Mouse (Mus musculus) cerebellum, postnatal 25 days (tissue): Measurements from ENCODE around the gene Cd40.
A peak's percentile ranks its signal among the peaks of the same experiment; 100 is the strongest.

Experiments used
- DNase-seq, 2 experiments: peaks; one replicate each; pipeline ENCODE4 v3.0.0; 2021; ENCODE audit warnings: mixed read lengths in 2 of 2

The Cd40 gene

DNA sequence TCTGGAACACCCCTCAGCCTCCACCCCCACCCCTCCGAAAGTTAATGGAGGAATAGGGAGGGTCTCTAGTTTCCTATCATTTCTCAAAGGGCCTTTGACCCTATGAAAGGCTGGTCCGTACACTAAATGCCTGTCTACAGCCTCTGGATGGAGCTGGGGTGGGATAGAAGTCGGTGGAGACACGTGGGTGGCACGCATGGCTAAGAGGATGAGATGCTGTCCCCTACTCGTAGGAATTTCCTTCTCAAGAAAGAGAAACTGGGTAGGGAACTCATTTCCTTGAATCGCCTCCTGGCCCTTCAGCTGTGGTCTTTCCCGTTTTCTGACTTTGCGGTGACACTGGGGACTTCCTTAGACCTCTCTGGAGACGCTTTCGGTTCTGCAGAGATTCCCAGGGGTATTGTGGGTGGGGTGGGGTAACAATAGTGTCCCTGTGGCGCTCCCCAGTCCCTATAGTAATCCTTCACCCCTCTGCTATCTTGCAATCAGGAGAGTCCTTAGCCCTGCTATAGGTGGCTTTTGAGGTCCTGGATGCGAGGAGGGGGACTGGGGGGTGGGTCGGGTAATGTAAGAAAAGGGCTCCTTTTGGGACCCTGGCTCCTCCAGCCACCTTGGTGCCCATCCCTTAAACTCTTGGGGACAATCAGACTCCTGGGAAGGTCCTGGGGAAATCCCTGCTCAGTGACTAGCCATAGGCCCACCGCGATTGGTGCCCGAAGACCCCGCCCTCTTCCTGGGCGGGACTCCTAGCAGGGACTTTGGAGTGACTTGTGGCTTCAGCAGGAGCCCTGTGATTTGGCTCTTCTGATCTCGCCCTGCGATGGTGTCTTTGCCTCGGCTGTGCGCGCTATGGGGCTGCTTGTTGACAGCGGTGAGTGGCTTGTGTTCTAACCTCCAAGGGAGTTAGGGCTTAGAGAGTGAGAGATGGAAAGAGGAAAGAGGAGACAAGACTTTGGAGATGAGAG lies at the start of gene Cd40:
Gene Cd40 (plus strand): TSS at position 740 of the 965 bp plus-strand sequence.
- peak in 1 of 2 experiments; percentile 56 for DNase-seq

DNA sequence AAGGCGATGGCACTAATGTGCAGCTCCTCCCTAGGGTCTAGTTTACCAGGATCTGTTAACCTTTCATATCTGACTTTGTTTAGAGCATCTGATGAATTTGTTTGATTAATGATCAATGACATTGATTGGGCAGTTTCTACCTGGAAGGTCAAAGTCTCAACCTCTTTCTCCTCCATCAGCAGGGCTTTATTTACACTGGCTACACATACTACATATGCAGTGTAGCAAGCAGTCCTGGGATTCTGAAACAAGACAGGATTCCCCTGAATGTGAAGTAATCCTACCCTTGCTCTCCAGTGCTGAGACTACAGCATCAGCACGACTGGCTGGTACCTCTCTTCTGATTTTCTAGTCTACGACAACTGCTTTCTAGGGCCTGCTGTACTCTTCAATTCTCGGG lies 48.6 kb upstream of the Cd40 start:
- DNase-seq: no peak

DNA sequence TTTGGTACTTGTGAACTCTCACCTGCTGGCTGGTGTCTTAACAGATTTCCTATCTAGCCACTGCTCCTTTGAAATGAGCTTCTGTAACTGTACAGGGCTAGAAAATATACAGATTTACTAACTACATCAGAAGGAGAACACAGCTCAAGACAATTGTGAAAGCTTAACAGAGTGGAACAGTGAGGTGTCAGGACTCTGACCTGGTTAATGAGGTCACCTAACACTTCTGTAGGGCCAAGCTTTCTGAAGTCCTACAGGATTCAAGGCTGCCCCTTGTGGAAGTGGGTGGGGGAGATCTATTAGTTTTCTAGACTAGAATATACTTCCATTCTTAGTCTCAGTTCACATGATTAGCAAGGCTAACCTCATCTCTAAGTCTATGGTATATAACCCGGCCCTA lies 47.4 kb upstream of the Cd40 start:
- no peak for DNase-seq

DNA sequence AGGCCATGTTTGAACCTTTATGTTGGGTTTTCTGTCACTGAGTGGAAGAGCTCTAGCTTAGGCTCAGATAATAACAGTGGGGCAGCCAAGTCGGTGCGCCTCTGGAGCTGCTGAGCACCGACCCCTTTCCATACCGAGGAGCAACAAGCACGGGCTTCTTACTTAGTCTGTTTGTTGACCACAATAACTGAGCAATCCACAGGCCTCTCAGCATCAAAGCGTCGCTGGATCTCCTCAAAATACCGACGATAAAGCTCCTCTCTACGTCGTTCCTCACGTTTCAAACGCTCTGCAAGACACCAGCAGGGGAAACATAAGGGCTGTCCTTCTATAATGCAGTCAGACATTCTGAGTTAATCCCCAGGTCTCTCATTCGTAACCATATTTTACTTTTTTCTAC lies 46.3 kb upstream of the Cd40 start:
- DNase-seq: no peak

DNA sequence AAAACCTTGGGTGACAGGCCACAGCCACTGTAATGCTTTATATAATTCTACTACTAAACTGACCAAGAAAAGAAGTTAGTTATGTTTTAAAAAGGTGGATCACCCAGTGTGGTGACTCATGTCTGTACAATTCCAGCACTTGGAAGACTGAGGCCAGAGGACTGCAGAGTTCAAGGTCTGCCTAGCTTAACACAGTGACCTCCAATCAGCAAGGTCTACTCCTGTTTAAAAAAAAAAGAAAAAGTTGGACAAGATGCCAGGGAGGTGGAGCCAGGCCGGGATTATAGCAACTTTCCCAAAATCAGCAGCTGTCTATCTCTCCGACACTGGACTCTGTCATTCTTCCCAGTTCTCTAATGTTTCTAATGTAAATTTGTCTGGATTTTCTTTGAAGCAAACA lies 45.8 kb upstream of the Cd40 start:
- no peak for DNase-seq

DNA sequence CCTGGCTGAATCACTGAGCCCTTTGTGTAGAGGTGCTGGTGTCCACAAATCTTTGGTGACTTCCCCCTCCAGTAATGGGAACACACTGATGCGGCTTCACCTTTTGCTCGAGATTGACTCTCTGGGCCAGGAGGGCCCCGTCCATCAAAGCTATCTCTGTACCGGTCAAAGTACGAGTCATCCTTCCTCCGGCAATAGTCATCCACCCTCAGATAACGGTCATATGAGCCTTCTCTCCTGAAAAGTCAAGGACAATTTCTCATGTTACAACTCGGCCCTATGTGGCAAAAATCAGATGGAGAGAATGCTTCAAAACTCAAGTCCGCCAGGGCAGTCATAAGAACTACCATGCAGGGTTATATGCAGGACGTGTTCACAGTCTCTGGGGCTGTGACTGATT lies 45.1 kb upstream of the Cd40 start:
- no peak for DNase-seq

DNA sequence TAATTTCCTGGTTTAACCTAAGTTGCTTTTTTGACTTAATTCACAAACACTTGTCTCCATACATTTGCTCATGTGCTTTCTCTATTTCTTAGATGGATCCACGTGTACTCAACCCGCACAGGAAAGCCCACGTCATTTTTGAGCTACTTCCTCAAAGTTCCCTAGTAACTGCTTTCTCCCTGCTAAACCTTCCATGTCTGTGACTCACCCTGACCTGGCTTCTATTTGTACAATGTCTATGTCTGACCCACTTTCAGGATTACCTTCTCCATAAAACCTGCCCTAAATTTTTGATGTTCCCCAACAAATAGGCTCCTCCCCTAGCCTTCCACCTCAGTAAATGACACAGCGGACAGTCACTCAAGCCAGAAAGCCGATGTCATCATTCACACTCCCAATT lies 40.5 kb upstream of the Cd40 start:
- no peak for DNase-seq

DNA sequence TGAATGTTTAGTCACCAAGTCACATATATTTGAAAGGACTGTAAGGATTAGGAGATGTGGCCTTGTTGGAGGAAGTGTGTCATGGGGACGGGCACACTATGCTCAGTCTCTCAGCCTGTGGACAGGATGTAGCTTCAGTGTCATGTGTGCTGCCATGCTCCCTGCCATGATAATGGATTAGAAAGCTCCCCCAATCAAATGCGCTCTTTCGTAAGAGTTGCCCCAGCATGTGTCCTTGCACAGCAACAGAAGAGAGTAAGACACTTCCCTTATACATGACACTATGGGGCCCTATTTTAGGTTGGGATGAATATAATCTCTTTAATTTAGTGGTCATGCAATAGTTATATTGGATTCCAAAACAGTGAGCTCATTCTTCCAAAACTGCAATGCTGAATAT lies 34.9 kb upstream of the Cd40 start:
- no peak for DNase-seq

DNA sequence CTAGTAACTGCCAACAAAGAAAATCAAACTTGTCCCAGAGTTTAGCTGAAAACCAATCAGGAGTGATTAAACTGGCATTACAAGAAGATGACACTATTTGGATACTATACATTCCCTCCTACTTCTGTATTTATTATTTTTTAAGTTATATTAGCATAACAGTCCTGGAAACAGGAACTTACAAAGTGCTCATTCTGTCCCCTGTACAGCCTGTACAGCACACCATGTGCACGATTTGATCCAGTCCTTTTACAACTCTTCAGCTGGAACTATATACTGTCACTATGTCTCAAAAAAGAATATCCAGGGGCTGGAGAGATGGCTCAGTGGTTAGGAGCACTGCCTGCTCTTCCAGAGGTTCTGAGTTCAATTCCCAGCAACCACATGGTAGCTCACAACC lies 28.3 kb upstream of the Cd40 start:
- DNase-seq: no peak

DNA sequence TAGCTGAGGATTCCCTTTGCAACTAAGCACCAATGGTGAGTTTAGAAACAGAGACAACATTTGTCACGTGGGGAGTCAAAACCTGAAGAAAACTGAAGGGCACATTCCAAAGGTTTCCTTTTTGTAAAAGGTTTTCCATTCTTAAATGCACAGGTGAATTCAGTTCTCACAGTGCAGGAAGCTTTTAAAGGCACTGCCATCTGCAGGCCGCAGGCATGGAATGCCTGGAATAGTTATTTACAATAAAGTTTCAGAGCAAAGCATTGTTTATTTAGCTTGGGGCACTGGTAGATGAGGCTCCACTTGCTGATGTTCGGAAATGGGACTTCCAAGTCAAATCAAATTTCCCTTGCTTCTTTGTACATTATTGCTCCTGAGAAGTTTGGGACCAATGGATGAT lies 22.9 kb upstream of the Cd40 start:
- peak in 1 of 2 experiments; percentile 45 for DNase-seq

DNA sequence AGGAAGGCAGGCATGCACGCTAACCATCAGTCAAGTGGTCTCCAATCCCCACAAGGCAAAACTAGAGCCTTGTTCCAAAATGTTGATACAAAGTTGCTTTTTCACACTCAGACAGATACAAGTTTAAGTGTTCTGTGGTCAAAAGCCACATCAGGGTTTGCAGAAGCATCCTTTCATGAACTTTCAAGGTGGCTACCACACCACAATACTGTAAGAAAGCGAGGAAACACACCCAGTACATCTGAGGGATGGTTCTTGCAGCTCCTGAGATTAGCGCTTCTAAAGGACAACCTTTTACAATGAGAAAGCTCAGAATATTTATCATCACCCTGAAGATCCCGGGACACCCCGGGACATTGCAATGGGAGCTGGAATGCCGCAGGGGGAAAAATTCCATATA lies 22.1 kb upstream of the Cd40 start:
- no peak for DNase-seq

DNA sequence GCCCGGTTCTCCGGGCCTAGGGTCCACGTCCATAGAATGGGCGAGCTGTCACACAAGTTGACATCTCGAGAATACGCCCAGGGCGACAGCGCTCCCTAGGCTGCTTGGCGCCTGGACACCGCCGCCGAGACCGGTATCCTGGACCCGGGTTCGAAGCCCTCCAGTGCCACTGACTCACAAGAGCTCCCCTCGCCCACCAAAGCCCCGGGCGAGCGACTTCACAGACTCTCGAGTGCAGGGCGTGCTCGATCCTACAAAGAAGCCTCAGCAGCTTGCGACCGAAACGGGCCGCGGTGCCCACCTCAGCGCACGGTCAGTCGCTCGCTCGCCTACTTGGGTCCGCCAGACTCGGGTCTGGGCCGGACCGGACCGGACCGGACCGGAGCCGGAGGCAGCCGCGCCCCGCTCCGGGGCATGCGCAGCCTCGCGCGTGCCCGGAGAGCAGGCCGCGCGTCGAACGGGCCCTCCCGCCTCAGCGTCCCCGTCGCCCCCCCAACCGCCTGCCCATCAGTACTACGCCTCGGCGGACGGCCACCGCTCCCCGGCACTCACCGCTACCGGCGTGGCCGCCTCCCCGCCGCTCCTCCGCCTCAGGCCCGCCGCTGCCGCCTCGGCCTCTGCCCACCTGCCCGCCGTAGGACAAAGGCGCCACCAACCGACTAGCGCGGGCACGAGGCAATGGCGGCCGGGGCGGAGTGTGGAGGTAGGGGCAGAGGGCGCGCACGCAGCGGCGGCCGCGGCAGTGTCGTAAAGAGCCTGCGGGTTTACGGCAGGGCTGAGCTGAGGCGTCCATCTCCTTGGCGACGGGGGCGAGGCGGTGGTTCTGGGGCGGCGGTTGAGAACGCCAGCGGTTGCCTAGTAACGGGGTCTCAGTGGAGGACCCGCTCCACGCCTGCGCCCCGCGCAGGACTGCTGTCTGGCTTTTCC lies 21.0 kb upstream of the Cd40 start, which contains the start of gene Ncoa5:
Gene Ncoa5 (minus strand): TSS at position 737 of the 927 bp plus-strand sequence.
- peak; percentile 98 to 99 for DNase-seq

DNA sequence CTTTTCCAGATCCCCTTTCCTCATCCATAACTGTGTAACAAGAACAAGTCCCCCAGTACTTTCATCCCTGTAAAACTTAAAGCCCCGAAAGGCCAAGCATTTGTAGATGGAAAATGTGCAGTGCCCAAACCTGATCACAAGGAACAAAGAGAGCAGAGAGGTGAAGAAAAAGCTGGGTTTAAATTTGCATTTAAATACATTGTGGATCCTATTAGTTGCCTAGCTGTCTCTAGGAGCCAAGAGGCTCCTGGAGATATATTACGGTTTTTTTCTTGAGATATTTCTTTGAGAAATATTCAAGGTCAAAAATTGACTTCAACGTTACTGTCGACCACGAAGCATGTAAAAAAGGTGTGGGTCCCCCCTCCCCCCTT lies 20.4 kb upstream of the Cd40 start:
- no peak for DNase-seq

DNA sequence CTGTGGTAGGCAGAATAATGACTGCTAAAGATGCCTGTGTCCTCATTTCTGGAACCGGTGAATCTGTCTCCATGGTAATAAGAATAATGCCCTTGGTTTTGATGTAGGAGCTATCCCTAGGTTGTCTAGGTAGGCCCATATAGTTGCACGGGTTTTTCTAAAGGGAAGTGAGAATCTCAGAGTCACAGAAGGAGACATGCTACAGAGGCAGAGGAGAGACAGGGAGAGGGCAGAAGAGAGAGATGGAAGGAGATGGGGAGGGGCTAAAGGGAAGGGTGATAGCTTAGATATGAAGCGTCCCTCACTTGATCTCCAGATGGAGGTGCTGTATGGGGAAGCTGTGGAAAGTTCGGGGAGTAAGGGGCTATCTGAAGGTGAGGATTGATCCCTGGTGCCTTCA lies 18.0 kb upstream of the Cd40 start:
- DNase-seq: no peak

DNA sequence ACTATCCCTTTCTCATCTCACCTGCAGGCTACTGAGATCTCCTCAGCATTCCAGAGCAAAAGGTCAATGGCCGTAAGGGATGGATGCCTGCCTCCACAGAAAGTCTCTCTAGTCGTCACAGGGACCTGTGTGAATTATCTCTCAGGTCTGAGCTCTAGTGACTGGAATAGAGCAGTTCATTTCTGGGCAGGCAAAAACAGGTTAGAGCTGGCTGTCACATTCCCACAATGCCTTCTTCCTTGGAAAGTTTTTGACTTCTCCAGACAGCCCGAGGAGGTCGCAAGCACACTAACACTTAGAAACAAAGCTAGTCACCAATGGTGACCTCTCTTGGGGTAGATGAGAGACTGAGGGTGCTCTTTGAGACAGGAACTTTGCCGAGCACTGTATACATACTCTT lies 13.3 kb upstream of the Cd40 start:
- DNase-seq: no peak

DNA sequence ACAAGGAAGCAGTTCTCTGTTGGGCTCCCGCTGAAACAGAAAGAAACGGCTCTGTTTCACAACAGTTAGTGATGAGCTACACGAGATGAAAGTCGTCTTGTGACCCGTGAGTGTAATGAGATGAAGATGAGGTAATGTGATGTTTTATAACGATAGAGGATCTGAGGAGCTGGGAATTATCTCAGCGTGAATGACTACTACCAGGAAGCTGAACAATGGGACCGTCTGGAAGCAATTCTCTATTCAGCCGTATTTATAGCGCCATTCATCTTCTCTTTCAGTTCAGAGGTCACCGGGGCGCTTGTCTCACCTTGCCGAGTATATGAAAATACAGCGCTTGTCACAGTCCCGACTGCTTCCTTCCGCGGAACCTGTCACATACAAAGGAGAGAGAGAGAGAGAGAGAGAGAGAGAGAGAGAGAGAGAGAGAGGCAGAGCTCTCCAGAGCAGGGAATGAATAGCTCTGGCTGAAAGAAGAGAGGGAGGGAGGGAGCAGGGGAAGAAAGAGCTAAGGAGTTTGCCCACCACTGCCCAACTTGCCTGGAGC lies 12.3 kb upstream of the Cd40 start:
- DNase-seq: no peak

DNA sequence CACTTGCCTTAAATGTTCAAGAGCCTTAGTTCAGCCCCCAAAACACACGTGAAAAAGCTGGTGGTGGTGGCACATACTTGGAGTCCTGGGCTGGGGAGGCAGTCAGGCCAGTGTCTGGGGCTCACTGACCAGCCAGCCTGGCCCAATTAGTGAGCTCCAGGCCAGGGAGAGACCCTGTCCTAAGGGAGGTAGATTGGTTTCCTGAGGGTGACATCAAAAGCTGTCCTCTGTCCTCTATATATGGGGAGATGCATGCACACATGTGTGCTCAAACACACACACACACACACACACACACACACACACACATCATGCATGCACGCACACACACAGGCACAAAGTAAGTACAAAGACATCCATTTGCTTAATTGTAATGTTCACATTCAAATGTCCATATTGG lies 11.7 kb upstream of the Cd40 start:
- DNase-seq: no peak

DNA sequence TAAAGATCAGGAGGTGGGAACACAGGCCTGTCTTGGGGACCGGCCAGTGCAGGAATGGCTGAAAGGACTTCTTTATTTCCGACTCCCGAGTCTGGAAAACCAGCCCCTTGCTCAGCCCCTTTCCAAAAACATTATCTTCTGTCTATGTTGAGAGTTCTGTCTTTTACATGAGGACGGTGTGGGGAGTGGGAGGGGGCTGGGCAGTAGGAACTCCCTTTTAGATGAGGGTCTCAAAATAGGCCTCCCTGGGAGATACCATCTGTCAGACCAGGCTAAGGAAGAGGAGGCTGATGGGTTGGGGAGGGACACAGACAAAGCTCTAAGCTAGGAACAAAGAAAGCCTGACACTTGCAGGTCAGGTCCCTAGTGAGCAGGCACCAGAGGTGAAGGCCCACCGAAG lies 6.4 kb upstream of the Cd40 start:
- DNase-seq: no peak

DNA sequence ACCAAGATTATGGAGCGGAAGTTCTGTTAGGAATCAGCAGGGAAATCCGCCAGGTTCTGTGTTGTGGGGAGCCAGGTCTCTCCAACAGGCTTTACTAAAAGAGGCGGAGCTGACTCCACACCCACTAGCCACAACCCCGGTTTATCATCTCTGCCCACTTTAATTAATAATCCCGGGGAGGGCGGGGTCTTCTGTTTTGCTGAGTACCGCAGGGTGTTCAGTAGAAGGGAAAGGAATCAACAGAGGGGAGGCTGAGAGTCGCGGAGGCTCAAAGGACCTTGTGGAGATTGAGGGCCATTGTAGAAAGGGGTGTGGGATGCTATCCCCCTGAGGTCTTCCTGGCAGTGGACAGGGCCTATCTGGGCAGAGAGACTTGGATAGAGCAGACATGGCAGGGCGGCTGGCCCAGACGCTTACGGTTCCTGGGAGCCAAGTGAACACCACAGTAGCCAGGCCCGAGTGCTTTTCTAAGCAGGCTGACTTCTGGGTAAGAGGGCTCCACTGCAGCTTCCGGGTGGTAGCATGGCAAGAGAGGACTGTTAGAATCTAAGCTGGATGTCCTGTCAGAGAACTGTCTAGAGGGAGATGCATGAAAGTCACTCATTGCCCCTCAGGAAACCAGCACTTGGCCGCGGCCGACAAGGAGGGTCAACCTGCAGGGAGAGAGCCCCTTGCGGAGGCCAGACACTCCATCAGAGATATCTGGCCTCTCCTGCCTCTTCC lies 4.4 kb upstream of the Cd40 start:
- no peak for DNase-seq

DNA sequence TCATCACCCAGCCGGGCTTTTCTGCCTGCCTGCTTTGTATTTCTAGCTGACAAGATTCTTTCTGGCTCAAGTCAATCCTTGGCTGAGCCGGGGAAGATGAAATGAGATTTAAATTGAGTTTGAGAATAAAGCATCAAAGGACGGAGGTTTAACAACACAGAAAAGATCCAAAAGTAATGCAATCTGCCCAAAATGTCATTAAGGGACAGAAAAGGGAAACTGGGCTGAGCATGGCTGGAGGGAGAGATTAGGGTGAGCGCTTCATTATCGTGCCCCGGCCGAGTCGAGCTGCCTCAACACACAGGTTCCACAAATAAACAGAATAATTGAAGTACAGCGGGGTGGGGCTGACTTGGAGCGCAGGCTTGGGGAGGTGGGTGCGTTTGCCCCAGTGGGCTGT lies 3.9 kb upstream of the Cd40 start:
- DNase-seq: no peak

DNA sequence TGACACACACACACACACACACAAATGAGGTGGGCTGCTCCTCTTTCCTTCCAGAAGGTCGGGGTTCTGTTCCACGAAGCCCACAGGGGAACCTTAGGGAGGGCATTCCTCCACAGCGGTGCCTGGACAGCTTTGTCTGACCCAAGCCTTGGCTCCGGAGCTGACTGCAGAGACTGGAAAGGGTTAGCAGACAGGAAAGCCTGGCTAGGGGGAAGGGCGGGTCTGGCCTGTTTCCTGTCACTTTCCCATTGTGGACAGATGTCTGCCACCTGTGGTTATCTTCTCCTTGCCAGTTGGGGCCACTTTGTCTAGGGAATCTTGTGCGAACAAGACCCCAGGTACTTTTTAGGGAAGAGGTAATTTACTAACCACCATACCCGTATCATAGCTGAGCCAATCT lies 478 bp downstream of the Cd40 start:
- DNase-seq: no peak

DNA sequence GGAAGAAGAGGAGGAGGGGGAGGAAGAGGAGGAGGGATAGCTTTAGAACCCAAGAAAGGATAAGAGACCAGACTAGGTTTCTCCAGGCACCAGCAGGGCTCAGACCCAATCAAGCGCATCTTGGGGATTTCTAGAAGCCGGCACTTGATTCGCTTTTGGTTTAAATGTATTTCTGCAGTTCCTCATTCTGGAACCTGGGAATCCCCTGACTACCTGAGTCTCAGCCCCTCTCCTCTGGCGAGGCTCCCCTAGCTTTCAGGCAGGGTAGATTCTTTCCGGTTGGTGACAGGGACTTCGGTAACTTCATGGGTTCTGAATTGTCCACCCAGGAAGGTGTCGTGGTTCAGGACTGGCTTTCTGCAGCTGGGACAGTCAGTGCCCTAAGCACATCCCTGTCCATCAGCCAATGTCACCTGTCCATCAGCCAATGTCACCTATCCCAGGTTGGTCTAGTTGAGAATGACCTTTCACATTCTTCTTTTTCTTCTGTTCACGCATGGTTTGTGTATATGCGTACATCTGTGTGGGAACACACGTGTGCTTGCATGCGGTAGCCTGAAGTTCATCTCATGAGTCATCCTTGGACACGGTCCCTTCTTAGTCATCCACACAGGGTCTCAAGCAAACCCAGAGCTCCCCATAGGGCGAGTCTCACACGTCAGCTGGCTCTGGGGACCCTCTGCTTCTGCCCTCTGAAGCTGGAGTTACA lies 1.1 kb downstream of the Cd40 start:
- no peak for DNase-seq
